Mouse (Mus musculus): ENCODE measurements around the gene Ptpn14.

The Ptpn14 gene

GRCm38 (mm10) chr1:189811778-189812177 lies 83.7 kb downstream of the Ptpn14 start:
- DNase-seq (ENCODE audit: low spot score), result no peak

GRCm38 (mm10) chr1:189814385-189814784 lies 86.3 kb downstream of the Ptpn14 start:
- no peak for DNase-seq (ENCODE audit: low spot score)

- no peak for DNase-seq (ENCODE audit: low spot score)
These were observed 89.0 kb downstream of the Ptpn14 start for GRCm38 (mm10) chr1:189817089-189817488.

- DNase-seq (ENCODE audit: low spot score), result no peak
These were observed 89.7 kb downstream of the Ptpn14 start for GRCm38 (mm10) chr1:189817810-189818209.

- DNase-seq (ENCODE audit: low spot score), result no peak
These were observed 92.0 kb downstream of the Ptpn14 start for GRCm38 (mm10) chr1:189820111-189820510.

GRCm38 (mm10) chr1:189824436-189824835 lies 96.4 kb downstream of the Ptpn14 start:
- no peak for DNase-seq (ENCODE audit: low spot score)

GRCm38 (mm10) chr1:189830391-189830790 lies 102.3 kb downstream of the Ptpn14 start:
- DNase-seq (ENCODE audit: low spot score), result no peak

GRCm38 (mm10) chr1:189830797-189831232 lies 102.7 kb downstream of the Ptpn14 start:
- no peak for DNase-seq (ENCODE audit: low spot score)

- DNase-seq (ENCODE audit: low spot score), result no peak
These were observed 105.3 kb downstream of the Ptpn14 start for GRCm38 (mm10) chr1:189833351-189833750.

GRCm38 (mm10) chr1:189834166-189834565 lies 106.1 kb downstream of the Ptpn14 start:
- no peak for DNase-seq (ENCODE audit: low spot score)

- no peak for DNase-seq (ENCODE audit: low spot score)
These were observed 118.3 kb downstream of the Ptpn14 start for GRCm38 (mm10) chr1:189846319-189846718.

- no peak for DNase-seq (ENCODE audit: low spot score)
These were observed 121.5 kb downstream of the Ptpn14 start for GRCm38 (mm10) chr1:189849550-189849949.

- no peak for DNase-seq (ENCODE audit: low spot score)
These were observed 124.0 kb downstream of the Ptpn14 start for GRCm38 (mm10) chr1:189852051-189852450.

GRCm38 (mm10) chr1:189852456-189852855 lies 124.4 kb downstream of the Ptpn14 start:
- no peak for DNase-seq (ENCODE audit: low spot score)

- no peak for DNase-seq (ENCODE audit: low spot score)
These were observed 126.6 kb downstream of the Ptpn14 start for GRCm38 (mm10) chr1:189854646-189855045.

- DNase-seq (ENCODE audit: low spot score), result no peak
These were observed 127.7 kb downstream of the Ptpn14 start for GRCm38 (mm10) chr1:189855739-189856138.

GRCm38 (mm10) chr1:189858377-189858776 lies 130.3 kb downstream of the Ptpn14 start:
- no peak for DNase-seq (ENCODE audit: low spot score)

GRCm38 (mm10) chr1:189860112-189860941 lies 132.3 kb downstream of the Ptpn14 start:
- no peak for DNase-seq (ENCODE audit: low spot score)

- no peak for DNase-seq (ENCODE audit: low spot score)
These were observed 132.9 kb downstream of the Ptpn14 start for GRCm38 (mm10) chr1:189860942-189861315.

- DNase-seq (ENCODE audit: low spot score), result no peak
These were observed 135.7 kb downstream of the Ptpn14 start for GRCm38 (mm10) chr1:189863727-189864126.

GRCm38 (mm10) chr1:189864301-189864700 lies 136.2 kb downstream of the Ptpn14 start:
- DNase-seq (ENCODE audit: low spot score), result no peak

GRCm38 (mm10) chr1:189864846-189865560 lies 136.9 kb downstream of the Ptpn14 start:
- DNase-seq (ENCODE audit: low spot score), result no peak

- no peak for DNase-seq (ENCODE audit: low spot score)
These were observed 138.6 kb downstream of the Ptpn14 start for GRCm38 (mm10) chr1:189866621-189867020.
